Mouse (Mus musculus): ENCODE data around the gene 0610037L13Rik.

Gene 0610037L13Rik

GRCm38 (mm10) chr4:107910020-107910419 is 20.4 kb downstream of the 0610037L13Rik start:
- DNase-seq (ENCODE audit: extremely low read depth, low read depth, low spot score), result no peak

DNA sequence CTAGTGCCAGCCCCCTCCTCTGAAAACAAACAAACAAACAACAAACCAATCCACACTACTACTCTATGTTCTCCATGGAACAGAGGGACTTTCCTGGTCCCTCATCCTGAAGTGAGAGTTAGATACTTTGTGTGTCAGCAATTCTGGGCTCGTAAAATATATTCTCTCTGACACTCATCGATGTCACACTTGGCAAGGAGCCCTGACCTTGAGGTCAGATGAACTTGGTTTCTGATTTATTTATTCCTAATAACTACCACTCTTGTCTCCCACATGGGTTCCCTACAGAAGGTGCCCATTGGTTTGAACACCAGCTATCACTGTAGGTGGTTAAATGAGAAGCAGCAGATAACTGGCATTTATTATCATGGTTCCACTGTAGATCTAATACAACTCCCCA is 30.7 kb downstream of the 0610037L13Rik start:
- no peak for DNase-seq (ENCODE audit: extremely low read depth, low read depth, low spot score)

- DNase-seq (ENCODE audit: extremely low read depth, low read depth, low spot score), result no peak
Observed at GRCm38 (mm10) chr4:107921152-107921695, 31.6 kb downstream of the 0610037L13Rik start.

DNA sequence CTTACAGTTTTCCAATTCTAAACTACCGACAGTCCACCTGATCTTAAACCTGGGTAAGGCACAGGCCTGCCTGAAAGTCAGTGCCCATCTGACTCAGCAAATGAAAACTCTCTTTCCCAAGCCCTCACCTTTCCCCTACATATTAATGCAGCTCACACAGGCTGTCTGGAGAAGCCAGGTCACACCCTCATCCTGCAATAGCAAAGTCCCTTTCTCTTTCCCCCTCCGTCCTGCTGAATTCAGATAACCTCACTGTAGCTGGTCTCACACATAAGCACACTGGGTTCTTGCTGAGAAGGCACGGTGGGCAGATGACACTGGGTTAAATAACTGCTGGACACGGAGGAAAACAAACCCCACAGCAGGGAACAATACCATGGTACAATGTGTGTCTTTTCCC is 32.3 kb downstream of the 0610037L13Rik start:
- peak; percentile 62 for DNase-seq (ENCODE audit: extremely low read depth, low read depth, low spot score)

DNA sequence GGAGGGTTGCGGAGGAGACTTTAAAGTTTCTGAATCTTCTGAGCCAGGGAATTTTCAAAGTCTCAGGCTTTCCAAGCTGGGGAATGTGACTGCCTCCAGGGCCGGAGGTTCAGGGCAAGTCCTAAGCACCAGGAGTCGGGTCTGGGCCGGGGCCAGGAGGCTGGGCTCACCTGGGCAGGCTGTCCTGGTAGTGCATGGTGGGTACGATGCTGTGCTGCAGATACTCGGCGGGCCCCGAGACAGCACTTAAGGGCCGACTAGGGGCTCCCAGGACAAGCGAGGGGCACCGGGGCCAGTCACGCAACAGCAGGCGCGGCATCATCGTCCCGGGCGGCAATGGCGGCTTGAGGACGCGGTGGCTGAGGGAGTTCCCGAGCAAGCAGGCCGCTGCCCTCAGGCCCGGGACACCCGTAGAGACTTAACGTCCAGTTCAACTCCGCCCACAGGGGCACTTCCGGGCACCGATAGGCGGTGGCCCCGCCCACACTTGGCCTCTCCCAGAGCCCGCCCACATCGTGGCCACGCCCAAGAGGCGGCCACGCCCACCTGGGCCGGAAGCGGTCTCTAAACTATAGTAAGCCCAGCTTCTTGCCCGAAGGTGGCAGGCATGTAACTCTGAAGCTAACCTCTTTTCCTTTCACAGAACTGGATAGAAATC is 33.7 kb downstream of the 0610037L13Rik start, which contains the start of gene Cpt2:
TSS of gene Cpt2 (minus strand) at position 466 of the 658 bp plus-strand sequence.
- DNase-seq (ENCODE audit: extremely low read depth, low read depth, low spot score), result no peak

GRCm38 (mm10) chr4:107923803-107924194 is 34.2 kb downstream of the 0610037L13Rik start:
- no peak for DNase-seq (ENCODE audit: extremely low read depth, low read depth, low spot score)

- no peak for DNase-seq (ENCODE audit: extremely low read depth, low read depth, low spot score)
Observed at GRCm38 (mm10) chr4:107928269-107928668, 38.7 kb downstream of the 0610037L13Rik start.

GRCm38 (mm10) chr4:107928726-107929125 is 39.1 kb downstream of the 0610037L13Rik start:
- DNase-seq (ENCODE audit: extremely low read depth, low read depth, low spot score), result no peak

- no peak for DNase-seq (ENCODE audit: extremely low read depth, low read depth, low spot score)
Observed at GRCm38 (mm10) chr4:107931453-107931852, 41.8 kb downstream of the 0610037L13Rik start.

DNA sequence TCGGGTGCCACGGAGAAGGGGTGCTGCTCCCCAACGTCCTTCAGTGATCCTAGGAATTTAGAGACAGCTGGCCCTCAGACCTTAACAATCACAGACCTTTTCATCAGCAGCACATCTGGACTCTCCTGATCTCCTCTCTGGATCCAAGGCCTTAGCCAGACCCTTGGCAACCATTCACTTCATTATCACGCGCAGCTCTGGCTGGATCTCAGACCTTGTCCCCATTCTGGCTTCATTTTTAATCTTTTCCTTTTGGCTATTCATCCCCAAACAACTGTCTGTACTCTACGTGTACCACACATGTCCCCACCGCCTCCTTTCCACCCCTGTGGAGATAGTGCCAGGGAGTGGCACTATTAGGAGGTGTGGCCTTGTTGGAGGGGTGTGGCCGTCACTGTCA is 43.6 kb downstream of the 0610037L13Rik start:
- no peak for DNase-seq (ENCODE audit: extremely low read depth, low read depth, low spot score)

- DNase-seq (ENCODE audit: extremely low read depth, low read depth, low spot score), result no peak
Observed at GRCm38 (mm10) chr4:107935254-107935653, 45.6 kb downstream of the 0610037L13Rik start.

- no peak for DNase-seq (ENCODE audit: extremely low read depth, low read depth, low spot score)
Observed at GRCm38 (mm10) chr4:107937338-107937737, 47.7 kb downstream of the 0610037L13Rik start.

- no peak for DNase-seq (ENCODE audit: extremely low read depth, low read depth, low spot score)
Observed at GRCm38 (mm10) chr4:107938124-107938523, 48.5 kb downstream of the 0610037L13Rik start.

- DNase-seq (ENCODE audit: extremely low read depth, low read depth, low spot score), result no peak
Observed at GRCm38 (mm10) chr4:107942741-107943140, 53.1 kb downstream of the 0610037L13Rik start.

DNA sequence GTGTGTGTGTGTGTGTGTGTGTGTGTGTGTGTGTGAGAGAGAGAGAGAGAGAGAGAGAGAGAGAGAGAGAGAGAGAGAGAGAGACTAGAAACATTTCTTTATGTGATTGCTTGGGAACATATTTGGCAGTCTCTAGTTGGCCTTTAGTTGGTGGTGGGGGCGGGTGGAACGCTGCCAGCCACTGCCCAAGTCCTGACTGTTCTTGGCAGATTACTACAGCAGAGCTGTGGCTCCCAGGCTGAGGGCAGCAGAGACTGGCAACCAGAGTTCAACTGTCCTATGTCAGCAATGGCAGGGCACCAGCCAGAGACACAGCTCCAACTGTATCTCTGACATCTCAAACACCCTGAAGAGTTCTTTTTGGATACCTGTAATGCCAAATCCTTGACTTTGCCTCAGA is 54.5 kb downstream of the 0610037L13Rik start:
- DNase-seq (ENCODE audit: extremely low read depth, low read depth, low spot score), result peak; percentile 69
